ENCODE assay signal across 7 mouse cellular contexts in genomic region chr6:18848702-18849061, GRCm38 (mm10). TPM values are rescaled to one million over a fixed set of nuclear protein-coding genes. Genes with fewer than 3 reads are reported as not detected.
A peak's percentile ranks its signal among the peaks of the same experiment; 100 is the strongest.
DNase-seq lines count a peak whose midpoint lies in the region; ATAC-seq and TF ChIP-seq lines count a peak whose summit lies in the region.

No protein-coding gene starts in this region.

- no peaks in the 10 kb centered on the region for H3K9me3 ChIP-seq in lung, embryonic 15.5 days
- no peaks in the 10 kb centered on the region for H3K9me3 ChIP-seq in limb, embryonic 11.5 days (ENCODE audit: control insufficient read depth, low read length)

- peak overlapping the region; percentile 91 for H3K9ac ChIP-seq in lung, embryonic 15.5 days
- peak overlapping the region; percentile 94 for H3K9ac ChIP-seq in limb, embryonic 11.5 days (ENCODE audit: low read length)

- no peak for TF ChIP-seq POLR2A in embryonic fibroblast, embryonic 13.5 days (IDR thresholded peaks at IDR 0.05; ENCODE audit: low read depth, low read length)
- no peak for TF ChIP-seq POLR2A in small intestine, adult 2 months (IDR thresholded peaks at IDR 0.05; ENCODE audit: low read depth, low read length)

- TF ChIP-seq CTCF in embryonic fibroblast, embryonic 13.5 days (IDR thresholded peaks at IDR 0.05; ENCODE audit: borderline replicate concordance, insufficient read depth, low read length), result no peak
- no peak for TF ChIP-seq CTCF in small intestine, adult 2 months (IDR thresholded peaks at IDR 0.05; ENCODE audit: extremely low read depth, insufficient read length, insufficient replicate concordance, low read depth, low read length)

- no peaks in the 10 kb centered on the region for H3K27me3 ChIP-seq in lung, embryonic 15.5 days
- no peaks in the 10 kb centered on the region for H3K27me3 ChIP-seq in limb, embryonic 11.5 days (ENCODE audit: control insufficient read depth, insufficient read depth, low read length)
- H3K27me3 ChIP-seq in small intestine, adult 2 months (ENCODE audit: control insufficient read depth, insufficient read depth, low read length), result no peaks in the 10 kb centered on the region

- peak overlapping the region; percentile 73 for H3K4me3 ChIP-seq in lung, embryonic 15.5 days
- peak overlapping the region; percentile 99 for H3K4me3 ChIP-seq in embryonic fibroblast, embryonic 13.5 days (ENCODE audit: insufficient read depth, low read length)
- H3K4me3 ChIP-seq in limb, embryonic 11.5 days (ENCODE audit: low read depth, low read length), result peak overlapping the region; percentile 65
- peak overlapping the region; percentile 80 for H3K4me3 ChIP-seq in small intestine, adult 2 months (ENCODE audit: low read depth, low read length)

- WGBS in lung, embryonic 15.5 days, result under 1% methylated on average over 28 of the region's 28 CpGs
- WGBS in limb, embryonic 11.5 days, result 1% methylated on average over 28 of the region's 28 CpGs
- 2% methylated on average over 28 of the region's 28 CpGs for WGBS in small intestine, adult 2 months

- H3K27ac ChIP-seq in lung, embryonic 15.5 days, result peak overlapping the region; percentile 92
- H3K27ac ChIP-seq in embryonic fibroblast, embryonic 13.5 days (ENCODE audit: insufficient read depth, low read length), result peak overlapping the region; percentile 37
- peak overlapping the region; percentile 90 for H3K27ac ChIP-seq in limb, embryonic 11.5 days (replicated peaks; ENCODE audit: low read depth, low read length)
- no peak overlapping the region for H3K27ac ChIP-seq in small intestine, adult 2 months (ENCODE audit: insufficient read depth, low read depth, low read length)

- H3K4me2 ChIP-seq in lung, embryonic 15.5 days, result peak overlapping the region; percentile 46
- peak overlapping the region; percentile 53 for H3K4me2 ChIP-seq in limb, embryonic 11.5 days (ENCODE audit: low read depth, severe bottlenecking)

- no peak for DNase-seq in lung, postnatal 36 days
- no peak for DNase-seq in limb, embryonic 11.5 days (ENCODE audit: low spot score)
- no peak for DNase-seq in testis, postnatal 10 days (ENCODE audit: low spot score)
- no peak for DNase-seq in kidney, postnatal 25 days

- peaks cover 18% of the 10 kb centered on the region for H3K36me3 ChIP-seq in lung, embryonic 15.5 days
- no peaks in the 10 kb centered on the region for H3K36me3 ChIP-seq in limb, embryonic 11.5 days (ENCODE audit: control insufficient read depth, insufficient read depth, low read length)
- H3K36me3 ChIP-seq in small intestine, adult 2 months (ENCODE audit: control insufficient read depth, insufficient read depth, low read length), result peaks cover 9% of the 10 kb centered on the region

- peaks cover 6% of the 10 kb centered on the region; the same call in 1 of the 2 replicates for H3K4me1 ChIP-seq in lung, embryonic 15.5 days
- H3K4me1 ChIP-seq in embryonic fibroblast, embryonic 13.5 days (ENCODE audit: control insufficient read depth, insufficient read depth, low read length), result no peaks in the 10 kb centered on the region
- H3K4me1 ChIP-seq in limb, embryonic 11.5 days (ENCODE audit: control insufficient read depth, insufficient read depth, low read length), result 0 out of 2 replicates have a peak, but pooled peaks cover 7% of the 10 kb centered on the region
- H3K4me1 ChIP-seq in small intestine, adult 2 months (ENCODE audit: control insufficient read depth, insufficient read depth, insufficient read length, low read length), result peaks cover 3% of the 10 kb centered on the region; the same call in 1 of the 2 replicates

- peak; percentile 80 for ATAC-seq in lung, embryonic 15.5 days (ENCODE audit: borderline replicate concordance, extremely low read depth, low FRiP score, low TSS enrichment)
- no peak for ATAC-seq in limb, embryonic 11.5 days (ENCODE audit: insufficient number of reproducible peaks, low FRiP score, low TSS enrichment, low read depth)

RNA-seq across cellular contexts. Expression of gene Lsm8, which starts 0.3 kb away (rescaled TPM):
- 202 and 206 TPM in 2 replicates for polyA plus RNA-seq in lung, embryonic 15.5 days (2015; fragmentation: Nextera tagmentation; extraction: Ambion mirVana)
- 42.3 and 45.0 TPM in 2 replicates for polyA plus RNA-seq in embryonic fibroblast, embryonic 13.5 days (2011; ENCODE audit: insufficient read length, low read depth, missing spikeins)
- 242 and 273 TPM in 2 replicates for polyA plus RNA-seq in limb, embryonic 11.5 days (2014; fragmentation: Nextera tagmentation; extraction: Ambion mirVana)
- 2.5 and 4.2 TPM in 2 replicates for polyA plus RNA-seq in small intestine, adult 2 months (2012; rRNA removed)

RNA-seq across cellular contexts. Expression of gene Ankrd7, which starts 17.4 kb away (rescaled TPM):
- polyA plus RNA-seq in lung, embryonic 15.5 days (2015; fragmentation: Nextera tagmentation; extraction: Ambion mirVana), result 0.25 and 0.40 TPM in 2 replicates
- not detected in 2 replicates for polyA plus RNA-seq in embryonic fibroblast, embryonic 13.5 days (2011; ENCODE audit: insufficient read length, low read depth, missing spikeins)
- polyA plus RNA-seq in limb, embryonic 11.5 days (2014; fragmentation: Nextera tagmentation; extraction: Ambion mirVana), result 0.21 TPM in 1 of 2 replicates, not detected in the other
- polyA plus RNA-seq in small intestine, adult 2 months (2012; rRNA removed), result not detected in 2 replicates
